Mouse (Mus musculus) cerebellum, postnatal 25 days (tissue): ENCODE results near the gene Nppc.

Experiments used
- DNase-seq, 2 experiments: peaks; one replicate each; pipeline ENCODE4 v3.0.0; 2021; ENCODE audit warnings: mixed read lengths in 2 of 2

Gene Nppc

DNA sequence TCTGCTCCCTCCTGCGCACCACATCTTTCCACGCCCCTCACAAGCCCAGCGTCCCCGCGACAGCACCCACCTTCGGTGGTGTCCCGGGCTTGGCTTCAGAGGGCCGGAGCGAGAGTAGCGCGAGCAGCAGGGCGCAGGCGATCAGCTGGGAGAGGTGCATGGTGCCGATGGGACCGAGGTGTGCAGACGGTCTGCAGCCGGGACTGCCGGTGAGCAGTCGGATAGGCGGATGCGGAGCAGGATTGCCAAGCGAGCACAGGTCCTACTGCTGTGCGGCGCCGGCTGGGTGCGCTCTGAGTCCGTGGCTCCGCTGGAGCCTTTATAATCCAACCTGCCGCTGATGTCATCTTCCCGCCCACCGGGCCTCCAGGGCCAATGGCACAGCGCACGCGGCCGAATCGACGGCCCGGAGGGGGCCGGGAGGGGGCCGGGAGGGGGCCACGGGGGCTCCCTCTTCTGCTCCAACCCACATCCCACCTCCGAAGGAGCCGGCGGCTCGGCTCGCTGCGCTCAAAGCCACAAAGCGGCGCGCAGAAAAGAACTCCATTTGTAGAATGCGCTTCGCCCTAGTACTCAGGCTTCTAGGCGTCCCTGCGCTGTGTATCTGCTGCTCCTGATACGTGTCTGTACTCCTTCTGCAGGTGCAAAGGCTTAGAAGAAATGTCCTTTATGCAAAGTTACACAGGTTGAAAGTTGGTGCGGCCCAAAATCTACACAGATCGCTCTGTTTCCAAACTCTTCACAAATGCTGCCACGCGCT is at the start of gene Nppc:
Gene Nppc (minus strand): TSS at position 293 of the 760 bp plus-strand sequence.
- DNase-seq = peak; percentile 75 to 81

GRCm38 (mm10) chr1:86719391-86719790 is 49.0 kb upstream of the Nppc start:
- no peak for DNase-seq

- DNase-seq = no peak
Measured at GRCm38 (mm10) chr1:86718190-86718589, 47.8 kb upstream of the Nppc start.

DNA sequence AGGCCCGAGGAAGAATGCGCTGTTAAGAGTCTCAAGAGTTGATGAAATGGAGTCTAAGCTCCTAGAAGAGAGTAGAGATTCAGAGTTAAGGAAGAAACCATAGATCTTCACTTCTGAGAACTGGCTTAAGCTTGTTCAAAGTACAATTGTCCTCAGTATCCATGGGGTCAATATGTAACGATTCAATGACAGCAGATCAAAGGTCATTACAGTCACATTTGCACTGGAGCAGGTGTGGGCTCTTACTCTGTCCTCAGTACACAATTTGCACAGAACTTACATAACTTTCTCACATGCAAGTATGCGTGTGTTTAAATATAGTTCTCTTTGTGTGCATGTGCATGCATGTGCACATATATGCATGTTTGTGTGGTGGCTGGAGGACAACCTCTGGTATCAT is 42.7 kb upstream of the Nppc start:
- no peak for DNase-seq

GRCm38 (mm10) chr1:86712045-86712444 is 41.7 kb upstream of the Nppc start:
- DNase-seq = no peak

DNA sequence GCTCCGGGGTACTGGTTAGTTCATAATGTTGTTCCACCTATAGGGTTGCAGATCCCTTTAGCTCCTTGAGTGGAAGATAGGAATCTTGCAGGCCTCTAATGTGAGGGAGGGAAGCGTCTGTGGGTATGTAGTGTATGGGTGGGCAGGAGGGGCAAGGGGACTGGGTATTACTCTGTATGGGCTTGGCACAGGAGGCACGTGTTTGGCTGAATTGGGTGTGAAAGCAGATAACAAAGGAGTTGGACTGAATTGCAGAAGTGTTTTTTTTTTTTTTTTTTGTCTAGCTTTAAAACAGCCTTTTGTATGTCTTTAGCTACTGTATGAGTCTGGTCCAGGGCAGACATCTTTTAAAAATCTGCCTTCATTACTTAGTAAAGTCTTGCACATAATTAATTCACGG is 39.2 kb upstream of the Nppc start:
- no peak for DNase-seq

GRCm38 (mm10) chr1:86705461-86705860 is 35.1 kb upstream of the Nppc start:
- DNase-seq = peak in 1 of 2 experiments; percentile 26

DNA sequence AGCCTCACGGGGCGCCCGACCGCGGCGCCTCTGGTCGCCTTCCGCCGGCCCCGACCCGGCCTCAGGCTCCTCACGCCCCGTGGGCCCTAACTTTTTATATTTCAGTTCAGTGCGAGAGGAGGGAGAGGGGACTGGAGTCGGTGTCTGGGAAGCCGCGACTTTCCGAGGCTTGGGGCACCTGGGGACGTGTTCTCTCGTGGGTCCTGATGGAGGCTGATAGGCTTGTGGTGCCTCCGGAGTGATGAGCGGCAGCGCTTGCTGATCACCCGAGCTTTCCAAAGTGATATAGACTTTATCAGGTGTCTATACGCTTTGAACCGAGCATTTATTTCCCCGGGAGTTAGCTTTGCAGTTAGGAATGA is 33.6 kb upstream of the Nppc start:
- no peak for DNase-seq

GRCm38 (mm10) chr1:86703300-86703964 is 33.1 kb upstream of the Nppc start, which contains the start of gene Dis3l2:
Gene Dis3l2, plus strand, starts transcription at chr1:86703808.
- peak; percentile 95 to 96 for DNase-seq

- no peak for DNase-seq
Measured at GRCm38 (mm10) chr1:86700367-86700766, 30.0 kb upstream of the Nppc start.

DNA sequence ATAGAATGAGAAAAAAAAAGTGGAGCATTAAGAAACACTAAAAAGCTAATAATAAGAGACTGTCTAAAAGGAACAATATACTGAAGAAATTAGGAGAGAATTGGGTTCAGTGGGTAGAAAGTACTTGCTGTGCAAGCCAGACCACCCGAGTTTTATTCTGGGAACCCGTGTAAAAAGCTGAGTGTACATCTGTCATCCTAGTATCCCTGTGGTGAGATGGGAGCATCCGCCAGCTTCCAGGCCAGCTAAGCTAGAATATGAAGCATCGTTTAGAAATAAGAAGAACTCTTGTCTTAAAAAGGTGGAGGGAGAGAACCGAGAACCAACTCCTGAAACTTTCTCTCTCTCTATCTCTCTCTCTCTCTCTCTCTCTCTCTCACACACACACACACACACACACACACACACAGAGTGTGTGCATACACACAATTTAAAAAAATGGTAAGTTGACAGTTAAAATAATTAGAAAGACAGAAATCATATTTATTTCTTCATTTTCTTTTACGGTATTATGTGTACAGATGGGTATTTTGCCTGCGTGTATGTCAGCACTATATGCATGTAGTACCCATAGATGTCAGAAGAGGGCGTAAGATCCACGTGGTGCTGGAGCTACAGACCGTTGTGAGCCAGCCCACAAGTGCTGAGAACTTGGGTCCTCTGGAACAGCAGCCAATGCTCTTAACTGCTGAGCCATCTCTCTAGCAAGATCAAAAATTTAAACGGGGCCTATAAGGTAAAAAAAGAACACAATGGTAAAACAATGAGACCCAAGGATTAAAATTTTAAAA is 29.2 kb upstream of the Nppc start:
- peak in 1 of 2 experiments; percentile 40 for DNase-seq

GRCm38 (mm10) chr1:86698721-86699120 is 28.4 kb upstream of the Nppc start:
- no peak for DNase-seq

DNA sequence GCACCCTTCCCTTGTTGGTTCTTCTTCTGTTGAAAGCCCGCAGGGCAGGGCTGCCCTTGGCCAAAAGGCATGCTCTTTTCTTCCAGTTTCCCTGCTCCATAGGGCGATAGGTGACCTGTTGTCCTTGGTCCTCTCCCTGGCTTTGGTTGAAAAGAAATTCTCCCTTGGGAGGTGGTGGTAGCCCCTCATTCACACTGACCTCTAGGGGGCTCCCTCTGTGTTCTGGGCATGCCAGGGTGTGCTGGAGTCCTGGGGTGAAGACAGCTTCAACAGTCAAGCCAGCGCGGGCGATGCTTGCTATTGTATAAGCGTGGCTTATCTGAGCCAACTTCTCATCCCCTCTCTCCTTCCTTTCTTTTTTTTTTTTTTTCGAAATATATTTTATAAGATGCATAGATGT is 26.6 kb upstream of the Nppc start:
- no peak for DNase-seq

GRCm38 (mm10) chr1:86691027-86691426 is 20.7 kb upstream of the Nppc start:
- no peak for DNase-seq

GRCm38 (mm10) chr1:86687236-86687635 is 16.9 kb upstream of the Nppc start:
- DNase-seq = no peak

GRCm38 (mm10) chr1:86678667-86679066 is 8.3 kb upstream of the Nppc start:
- no peak for DNase-seq

DNA sequence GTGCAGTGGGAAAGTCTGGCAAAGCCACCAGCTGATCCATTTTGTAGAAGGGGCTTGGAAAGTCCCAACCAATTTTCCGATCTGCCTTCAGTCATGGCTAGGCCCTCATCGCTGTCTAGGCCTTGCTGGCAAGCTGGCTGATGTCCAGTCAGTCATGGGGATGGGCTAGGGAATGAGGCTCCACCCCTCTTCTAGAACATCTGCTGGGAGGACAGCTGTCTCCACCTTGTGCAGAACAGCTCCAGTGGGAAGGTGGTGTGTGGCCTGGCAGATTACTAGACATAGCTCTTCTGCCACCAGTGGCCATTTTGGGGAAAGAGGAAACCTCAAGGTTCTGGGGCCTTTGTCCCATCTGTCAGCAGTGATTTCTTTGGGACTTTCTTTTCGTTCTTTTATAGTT is 7.3 kb upstream of the Nppc start:
- no peak for DNase-seq

DNA sequence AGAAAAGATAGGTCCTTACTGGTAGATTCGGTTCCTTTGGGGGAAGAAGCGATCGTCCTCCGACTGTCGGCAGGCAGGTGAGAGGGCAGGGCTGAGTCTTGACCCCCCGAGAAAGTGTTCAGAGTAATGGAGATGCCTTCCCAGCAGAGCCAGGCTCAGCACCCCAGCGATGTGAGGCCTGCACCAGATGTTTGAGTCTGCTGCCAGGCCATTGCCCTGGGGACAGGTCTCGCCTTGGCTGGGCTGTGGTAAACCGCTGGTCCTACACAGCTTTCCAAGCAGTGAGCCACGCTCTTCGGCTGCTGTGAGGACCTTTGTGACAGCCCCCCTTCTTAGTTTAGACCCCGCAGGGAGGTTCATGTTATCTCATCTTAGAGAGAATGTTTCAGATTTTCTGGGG is 4.8 kb upstream of the Nppc start:
- no peak for DNase-seq

- no peak for DNase-seq
Measured at GRCm38 (mm10) chr1:86674385-86674784, 4.0 kb upstream of the Nppc start.

GRCm38 (mm10) chr1:86669552-86670273 is 658 bp downstream of the Nppc start:
- peak; percentile 75 to 85 for DNase-seq

DNA sequence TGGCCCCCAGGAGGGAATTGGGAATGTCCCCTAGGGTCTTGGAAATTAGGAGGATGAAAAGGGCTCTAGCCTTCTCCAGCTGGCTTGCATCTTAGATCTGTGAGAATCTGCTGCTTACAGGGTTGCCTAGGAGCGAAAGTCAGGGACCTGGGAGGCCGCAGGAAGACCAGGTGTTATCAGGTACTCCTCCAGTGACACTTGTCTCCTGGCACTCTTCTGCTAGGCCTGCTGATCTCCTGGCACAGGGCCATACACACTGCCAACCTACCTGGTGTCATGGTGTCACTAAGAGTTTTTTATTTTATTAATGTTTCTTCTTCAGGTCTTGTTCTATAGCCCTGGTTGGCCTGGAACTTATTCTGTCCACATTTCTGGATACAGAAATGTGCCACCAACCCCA is 5.3 kb downstream of the Nppc start:
- DNase-seq = peak in 1 of 2 experiments; percentile 57

GRCm38 (mm10) chr1:86657071-86657470 is 13.3 kb downstream of the Nppc start:
- DNase-seq = peak in 1 of 2 experiments; percentile 34

DNA sequence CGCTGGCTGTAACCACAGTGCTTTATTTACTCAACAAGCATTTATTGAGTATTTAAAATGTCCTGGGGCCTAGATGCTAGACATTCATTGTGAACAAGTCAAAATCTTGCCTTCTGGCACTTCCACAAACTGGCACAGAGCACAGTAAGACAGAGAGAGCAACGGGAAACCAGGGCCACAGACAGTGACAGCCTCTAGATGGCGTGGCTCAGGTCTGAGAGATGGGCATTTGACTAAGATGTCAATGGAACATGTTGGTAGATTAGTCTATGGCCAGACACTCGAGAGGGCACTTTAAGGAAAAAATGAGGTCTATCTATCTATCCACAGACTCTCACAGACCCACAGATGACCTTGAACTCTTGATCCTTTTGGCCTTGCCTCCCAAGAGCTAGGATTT is 17.7 kb downstream of the Nppc start:
- DNase-seq = peak in 1 of 2 experiments; percentile 33
